Mouse (Mus musculus): ENCODE measurements around the gene Slc12a7.

DNA sequence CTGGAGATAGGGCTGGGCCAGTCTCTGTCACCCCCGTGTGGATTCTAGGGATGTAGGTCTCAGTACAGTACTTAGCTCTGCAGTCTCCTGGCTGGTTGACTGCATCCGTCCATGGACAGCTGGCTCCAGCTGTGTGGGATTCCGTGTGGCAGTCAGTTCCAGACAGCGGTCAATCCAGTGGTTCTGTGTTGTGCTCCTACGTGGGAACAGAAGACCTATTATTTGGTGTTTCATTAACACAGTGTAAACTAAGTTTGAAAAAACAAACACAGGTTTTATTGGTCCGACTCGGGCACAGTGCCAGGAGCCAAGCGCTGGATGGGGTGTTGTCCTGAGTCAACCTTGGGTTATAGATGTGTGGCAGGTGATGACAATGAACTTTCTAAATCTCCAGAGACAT, 2.4 kb downstream of the Slc12a7 start:
- TF ChIP-seq CTCF (IDR thresholded peaks at IDR 0.05 in 2 of 3, conservative IDR thresholded peaks at IDR 0.05 in 1 of 3; ENCODE audit: control insufficient read depth in 1 of 3, insufficient read depth in 1 of 3, low read depth in 2 of 3, low read length in 3 of 3, poor library complexity in 1 of 3, severe bottlenecking in 1 of 3) = no peak
- no peak for TF ChIP-seq USF1 (IDR thresholded peaks at IDR 0.05; ENCODE audit: low read depth, low read length)
- TF ChIP-seq POLR2A (IDR thresholded peaks at IDR 0.05; ENCODE audit: control insufficient read depth in 1 of 2, insufficient read depth in 1 of 2, low read depth in 1 of 2, low read length in 2 of 2, poor library complexity in 1 of 2) = no peak
- TF ChIP-seq NELFE (IDR thresholded peaks at IDR 0.05; ENCODE audit: low read depth, low read length) = no peak
- TF ChIP-seq MAFK (IDR thresholded peaks at IDR 0.05; ENCODE audit: borderline replicate concordance, low read depth, low read length) = no peak
- TF ChIP-seq ZKSCAN1 (IDR thresholded peaks at IDR 0.05; ENCODE audit: low read depth, low read length) = no peak

Data from MEL (cell line).